Mouse (Mus musculus) embryo, embryonic 11 days (tissue): ENCODE results near the gene Nav2.

Experiments used
- DNase-seq: peaks from one replicate; pipeline ENCODE4 v3.0.0-alpha.2; 2015

Nav2 gene

GRCm38 (mm10) chr7:49503881-49504280, 595.4 kb downstream of the Nav2 start:
- DNase-seq = no peak

GRCm38 (mm10) chr7:49504297-49504696, 595.8 kb downstream of the Nav2 start:
- no peak for DNase-seq

- no peak for DNase-seq
Observed at GRCm38 (mm10) chr7:49505024-49505423, 596.5 kb downstream of the Nav2 start.

GRCm38 (mm10) chr7:49506085-49506820, 597.7 kb downstream of the Nav2 start:
- DNase-seq = no peak

GRCm38 (mm10) chr7:49507943-49508506, 599.5 kb downstream of the Nav2 start:
- no peak for DNase-seq

- DNase-seq = no peak
Observed at GRCm38 (mm10) chr7:49511820-49512453, 603.4 kb downstream of the Nav2 start.

- no peak for DNase-seq
Observed at GRCm38 (mm10) chr7:49513763-49514437, 605.4 kb downstream of the Nav2 start.

GRCm38 (mm10) chr7:49515012-49515411, 606.5 kb downstream of the Nav2 start:
- DNase-seq = no peak

- no peak for DNase-seq
Observed at GRCm38 (mm10) chr7:49520504-49520903, 612.0 kb downstream of the Nav2 start.

GRCm38 (mm10) chr7:49521349-49521748, 612.8 kb downstream of the Nav2 start:
- DNase-seq = no peak

- no peak for DNase-seq
Observed at GRCm38 (mm10) chr7:49521976-49522375, 613.5 kb downstream of the Nav2 start.

- DNase-seq = peak; percentile 86
Observed at GRCm38 (mm10) chr7:49522411-49523114, 614.0 kb downstream of the Nav2 start.

GRCm38 (mm10) chr7:49523115-49523445, 614.6 kb downstream of the Nav2 start:
- no peak for DNase-seq

- peak; percentile 35 for DNase-seq
Observed at GRCm38 (mm10) chr7:49523729-49524128, 615.2 kb downstream of the Nav2 start.

- no peak for DNase-seq
Observed at GRCm38 (mm10) chr7:49525348-49526100, 617.0 kb downstream of the Nav2 start.

GRCm38 (mm10) chr7:49526101-49526499, 617.6 kb downstream of the Nav2 start:
- DNase-seq = no peak

- peak; percentile 43 for DNase-seq
Observed at GRCm38 (mm10) chr7:49527495-49527894, 619.0 kb downstream of the Nav2 start.

GRCm38 (mm10) chr7:49527925-49528324, 619.4 kb downstream of the Nav2 start:
- DNase-seq = no peak

- no peak for DNase-seq
Observed at GRCm38 (mm10) chr7:49529498-49529897, 621.0 kb downstream of the Nav2 start.

GRCm38 (mm10) chr7:49533571-49533970, 625.1 kb downstream of the Nav2 start:
- no peak for DNase-seq

GRCm38 (mm10) chr7:49534208-49534607, 625.7 kb downstream of the Nav2 start:
- DNase-seq = no peak

GRCm38 (mm10) chr7:49538360-49538759, 629.8 kb downstream of the Nav2 start:
- DNase-seq = no peak
